Mouse (Mus musculus): ENCODE measurements around the gene Olfr988.
"Not testable (repeated sequence)": the region's sequence is repeated elsewhere in the genome, so short reads cannot be mapped to it uniquely, and the experiment has no call there.

Olfr988 gene

DNA sequence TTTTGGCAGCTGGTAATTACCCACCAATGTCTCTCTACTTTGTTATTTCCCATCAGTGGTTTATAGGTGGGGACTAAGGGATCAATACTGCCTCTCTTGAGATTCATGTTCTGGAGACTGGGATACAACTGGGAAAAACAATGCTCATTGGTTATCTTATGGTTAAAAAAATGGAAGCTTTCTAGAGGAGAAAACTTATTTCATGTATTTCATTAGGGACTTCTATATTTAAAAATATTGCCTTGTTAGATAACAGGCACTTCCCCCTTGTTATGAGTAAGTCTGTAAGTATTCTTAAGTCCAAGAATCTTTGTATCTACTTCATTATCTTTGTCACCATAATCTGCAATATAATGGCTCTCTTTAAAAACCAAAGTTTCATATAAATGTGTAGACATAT is at the start of gene Olfr988:
Olfr988 (minus strand) TSS at position 101 of the 400 bp plus-strand sequence.
- not testable (repeated sequence) for DNase-seq

DNA sequence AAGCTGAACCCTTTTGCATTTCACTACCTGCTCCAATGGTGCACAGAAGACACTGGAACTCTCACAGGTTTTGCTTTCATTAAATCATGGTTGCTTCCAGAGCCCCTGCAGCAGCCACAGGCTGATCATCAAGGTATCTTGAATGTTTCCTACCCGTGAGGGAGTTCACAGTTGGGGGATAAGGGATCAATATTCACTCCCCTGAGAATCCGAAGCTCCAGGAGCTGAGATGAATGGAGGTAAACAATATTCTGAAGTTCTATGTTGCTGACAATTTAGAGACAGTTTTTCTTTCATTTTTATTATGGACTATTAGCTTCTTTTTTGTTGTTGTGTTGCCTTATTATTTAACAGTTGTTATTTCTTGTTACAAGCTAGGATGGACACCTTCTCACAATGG is 46.3 kb upstream of the Olfr988 start, which contains the start of gene Olfr992:
Olfr992 (minus strand) TSS at position 101 of the 400 bp plus-strand sequence.
- no peak for DNase-seq

GRCm38 (mm10) chr2:85339972-85340371 is 23.1 kb downstream of the Olfr988 start:
- no peak for DNase-seq

- not testable (repeated sequence) for DNase-seq
Measured at GRCm38 (mm10) chr2:85339215-85339614, 23.8 kb downstream of the Olfr988 start, which contains the start of gene Olfr987. TSS of gene Olfr987 (minus strand) at chr2:85339315.

DNA sequence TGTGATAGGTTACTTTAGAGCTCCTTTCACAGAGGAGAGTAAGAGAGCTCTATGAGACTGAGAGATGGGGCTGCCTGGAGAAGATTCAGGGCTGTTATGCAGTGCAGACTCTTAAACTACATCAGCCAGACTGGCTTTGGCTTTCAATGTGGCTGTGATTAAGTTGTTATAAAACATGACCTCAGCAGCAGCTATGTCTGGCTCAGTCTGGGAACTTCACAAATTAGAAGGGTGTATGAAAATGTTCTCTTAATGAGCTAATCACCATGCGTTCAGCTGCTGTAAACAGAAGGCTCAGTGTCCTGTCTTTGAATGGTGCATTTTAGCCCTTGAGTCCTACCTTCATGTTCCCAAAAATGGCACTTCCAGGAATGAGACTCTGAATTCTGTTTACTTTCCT is 43.9 kb downstream of the Olfr988 start:
- DNase-seq = no peak
